Mouse (Mus musculus) lung, embryonic 16.5 days (tissue): ENCODE results near the gene Styk1. TPM values are rescaled to one million over a fixed set of nuclear protein-coding genes. Genes with fewer than 3 reads are reported as not detected.
A peak's percentile ranks its signal among the peaks of the same experiment; 100 is the strongest.
"Not testable (repeated sequence)": the region's sequence is repeated elsewhere in the genome, so short reads cannot be mapped to it uniquely, and the experiment has no call there.

Source experiments
- ATAC-seq: fragments of 200-750 bp; cut with Nextera tagmentation; 2 replicates; pipeline ENCODE4 v1.8.0; 2017; ENCODE audit warnings: low read depth, mild to moderate bottlenecking, moderate library complexity
- H3K27ac ChIP-seq: fragments of 300-500 bp; sonication (generic); 2 replicates; pipeline ENCODE4 v1.5.1; 2014; ENCODE audit warnings: mild to moderate bottlenecking, control low read depth, low read length
- H3K27me3 ChIP-seq: fragments of 300-500 bp; sonication (generic); 2 replicates; pipeline ENCODE4 v1.6.1; 2014; ENCODE audit warnings: low read depth, low read length, mixed read lengths; ENCODE audit not compliant: control insufficient read depth, insufficient read depth
- H3K36me3 ChIP-seq: fragments of 300-500 bp; sonication (generic); 2 replicates; pipeline ENCODE4 v1.6.1; 2014; ENCODE audit warnings: low read length; ENCODE audit not compliant: control insufficient read depth, insufficient read depth
- H3K4me1 ChIP-seq: fragments of 300-500 bp; sonication (generic); replicated peaks from 2 replicates; pipeline ENCODE4 v1.6.1; 2014; ENCODE audit warnings: low read length, mixed read lengths; ENCODE audit not compliant: control insufficient read depth, insufficient read depth
- H3K4me2 ChIP-seq: fragments of 300-500 bp; sonication (generic); 2 replicates; pipeline ENCODE4 v1.6.1; 2014; ENCODE audit warnings: low read depth, low read length, control low read depth
- H3K4me3 ChIP-seq: fragments of 300-500 bp; sonication (generic); 2 replicates; pipeline ENCODE4 v1.5.1; 2014; ENCODE audit warnings: mild to moderate bottlenecking, low read length, control low read depth
- H3K9ac ChIP-seq: fragments of 300-500 bp; sonication (generic); 2 replicates; pipeline ENCODE4 v1.6.1; 2014; ENCODE audit warnings: low read length, control low read depth
- H3K9me3 ChIP-seq: fragments of 300-500 bp; sonication (generic); 2 replicates; pipeline ENCODE4 v1.6.1; 2016; ENCODE audit warnings: low read length; ENCODE audit not compliant: control insufficient read depth
- WGBS: fragments of 180-500 bp; shearing (Covaris S2); extraction: QIAGEN DNeasy Blood & Tissue Kit; methylation state at CpG from one replicate; pipeline ENCODE4 v1.1.7; 2014; 5-methylcytosine and 5-hydroxymethylcytosine counted together
- polyA plus RNA-seq: library from polyadenylated mRNA; unstranded; fragments of >200 nt; fragmentation: Nextera tagmentation; extraction: Ambion mirVana; gene quantifications from 2 replicates; pipeline ENCODE4 v1.2.1, GENCODE M21; 2015

Gene Styk1
- polyA plus RNA-seq, 1 experiment from 2014 or later = 1.1 TPM

GRCm38 (mm10) chr6:131298531-131298930 is 54.9 kb downstream of the Styk1 start:
- no peak for ATAC-seq
- Histone ChIP-seq H3K4me1 (no peaks in the 10 kb centered on the region), H3K4me3 (no peak overlapping the region), H3K27me3 (no peaks in the 10 kb centered on the region), H3K9me3 (no peaks in the 10 kb centered on the region), H3K27ac (no peak overlapping the region), H3K36me3 (no peaks in the 10 kb centered on the region), H3K4me2 (no peak overlapping the region), H3K9ac (no peak overlapping the region)

- Histone ChIP-seq H3K27me3 (no peaks in the 10 kb centered on the region), H3K4me1 (peaks cover 8% of the 10 kb centered on the region), H3K4me2 (no peak overlapping the region), H3K36me3 (no peaks in the 10 kb centered on the region), H3K4me3 (no peak overlapping the region), H3K9ac (no peak overlapping the region), H3K27ac (no peak overlapping the region), H3K9me3 (no peaks in the 10 kb centered on the region)
- WGBS = 74% methylated on average over 5 of the region's 5 CpGs
- ATAC-seq = no peak
These were observed 58.8 kb downstream of the Styk1 start for GRCm38 (mm10) chr6:131294435-131295112.

GRCm38 (mm10) chr6:131293916-131294315 is 59.5 kb downstream of the Styk1 start:
- WGBS = 82% methylated on average over 5 of the region's 5 CpGs
- H3K9ac ChIP-seq = no peak overlapping the region
- H3K9me3 ChIP-seq = no peaks in the 10 kb centered on the region
- H3K4me2 ChIP-seq = no peak overlapping the region; the same call in 1 of the 2 replicates
- ATAC-seq = no peak
- no peak overlapping the region for H3K27ac ChIP-seq
- H3K27me3 ChIP-seq = no peaks in the 10 kb centered on the region
- H3K4me3 ChIP-seq = no peak overlapping the region
- H3K36me3 ChIP-seq = no peaks in the 10 kb centered on the region
- peaks cover 8% of the 10 kb centered on the region for H3K4me1 ChIP-seq

GRCm38 (mm10) chr6:131292991-131293788 is 60.2 kb downstream of the Styk1 start, which contains the start of gene Magohb:
TSS of gene Magohb (minus strand) at chr6:131293244.
- Histone ChIP-seq H3K9me3 (no peaks in the 10 kb centered on the region), H3K4me1 (peaks cover 8% of the 10 kb centered on the region), H3K4me3 (peak within 1 kb of the TSS; percentile 78), H3K9ac (peak within 1 kb of the TSS; percentile 79), H3K27me3 (no peaks in the 10 kb centered on the region), H3K4me2 (peak within 1 kb of the TSS; percentile 75), H3K27ac (peak within 1 kb of the TSS; percentile 61; the same call in 1 of the 2 replicates), H3K36me3 (peaks cover 1% of the 10 kb centered on the region; the same call in 1 of the 2 replicates)
- 2% methylated on average over 51 of the region's 51 CpGs for WGBS
- peak; percentile 92 for ATAC-seq

GRCm38 (mm10) chr6:131292276-131292990 is 61.0 kb downstream of the Styk1 start:
- peak overlapping the region; percentile 79 for H3K9ac ChIP-seq
- H3K27me3 ChIP-seq = no peaks in the 10 kb centered on the region
- peak overlapping the region; percentile 78 for H3K4me3 ChIP-seq
- peak overlapping the region; percentile 74 for H3K4me2 ChIP-seq
- H3K36me3 ChIP-seq = peaks cover 5% of the 10 kb centered on the region; the same call in 1 of the 2 replicates
- peak overlapping the region; percentile 61; the same call in 1 of the 2 replicates for H3K27ac ChIP-seq
- WGBS = 8% methylated on average over 10 of the region's 10 CpGs
- H3K9me3 ChIP-seq = no peaks in the 10 kb centered on the region
- peak; percentile 65 for ATAC-seq
- H3K4me1 ChIP-seq = peaks cover 8% of the 10 kb centered on the region

- H3K4me3 ChIP-seq = no peak overlapping the region
- ATAC-seq = no peak
- H3K4me2 ChIP-seq = no peak overlapping the region
- no peaks in the 10 kb centered on the region for H3K27me3 ChIP-seq
- no peak overlapping the region for H3K9ac ChIP-seq
- WGBS = 4% methylated on average over 2 of the region's 2 CpGs
- no peak overlapping the region for H3K27ac ChIP-seq
- no peaks in the 10 kb centered on the region for H3K9me3 ChIP-seq
- peaks cover 8% of the 10 kb centered on the region for H3K4me1 ChIP-seq
- peaks cover 5% of the 10 kb centered on the region; the same call in 1 of the 2 replicates for H3K36me3 ChIP-seq
These were observed 63.0 kb downstream of the Styk1 start for GRCm38 (mm10) chr6:131290430-131290829.

- H3K36me3 ChIP-seq, ATAC-seq, H3K27me3 ChIP-seq, H3K4me1 ChIP-seq, H3K4me2 ChIP-seq, H3K9ac ChIP-seq, H3K4me3 ChIP-seq, H3K9me3 ChIP-seq, H3K27ac ChIP-seq: not testable (repeated sequence)
- WGBS = 91% methylated on average over 2 of the region's 2 CpGs
These were observed 75.2 kb downstream of the Styk1 start for GRCm38 (mm10) chr6:131278160-131278559.

GRCm38 (mm10) chr6:131276659-131277058 is 76.7 kb downstream of the Styk1 start:
- Histone ChIP-seq H3K4me1 (no peaks in the 10 kb centered on the region), H3K9ac (no peak overlapping the region), H3K36me3 (peaks cover under 1% of the 10 kb centered on the region; the same call in 1 of the 2 replicates), H3K4me2 (no peak overlapping the region), H3K27ac (no peak overlapping the region), H3K4me3 (no peak overlapping the region), H3K27me3 (no peaks in the 10 kb centered on the region), H3K9me3 (no peaks in the 10 kb centered on the region)
- WGBS = 79% methylated on average over 4 of the region's 4 CpGs
- no peak for ATAC-seq

- ATAC-seq = no peak
- Histone ChIP-seq H3K4me3 (no peak overlapping the region), H3K27ac (no peak overlapping the region), H3K9me3 (no peaks in the 10 kb centered on the region), H3K4me1 (no peaks in the 10 kb centered on the region), H3K27me3 (no peaks in the 10 kb centered on the region), H3K36me3 (no peaks in the 10 kb centered on the region), H3K4me2 (no peak overlapping the region), H3K9ac (no peak overlapping the region)
- 90% methylated on average over 1 of the region's 1 CpGs for WGBS
These were observed 81.1 kb downstream of the Styk1 start for GRCm38 (mm10) chr6:131272311-131272710.
